Mouse (Mus musculus) monocyte, adult 59 days (primary cell): Measurements from ENCODE around the gene Atp2a3. TPM values are rescaled to one million over a fixed set of nuclear protein-coding genes. Genes with fewer than 3 reads are reported as not detected.

Source experiments
- total RNA-seq, 2 experiments: library from RNA; stranded (reverse); gene quantifications; one replicate each; pipeline ENCODE4 v1.2.4; 2023

Atp2a3 gene
- total RNA-seq, result 10 to 100 TPM; 90.0 to 95.4 TPM

GRCm38 (mm10) chr11:72961072-72961980, at the start of gene Atp2a3:
Atp2a3 (plus strand) TSS chr11:72961169.

GRCm38 (mm10) chr11:72998771-72999170, 37.8 kb downstream of the Atp2a3 start, which contains the start of gene P2rx1:
P2rx1 (plus strand) TSS chr11:72999103.

GRCm38 (mm10) chr11:73018471-73019146, 57.6 kb downstream of the Atp2a3 start, which contains the start of gene Camkk1:
Camkk1 (plus strand) TSS chr11:73019008.

Other genes starting within 250 kb of the Atp2a3 start
- 1 to 10 TPM; 7.1 to 8.7 TPM for gene Cyb5d2, start 165.0 kb upstream of the Atp2a3 start, total RNA-seq
- 10 to 100 TPM; 75.8 to 78.6 TPM for gene Zzef1, start 164.9 kb upstream of the Atp2a3 start, total RNA-seq
- 1 to 10 TPM; 3.9 to 4.3 TPM for gene P2rx1, start 37.9 kb downstream of the Atp2a3 start, total RNA-seq
- gene Camkk1, start 57.8 kb downstream of the Atp2a3 start, total RNA-seq, result 1 to 10 TPM; 1.2 to 2.8 TPM
- gene Ncbp3, start 86.6 kb downstream of the Atp2a3 start, total RNA-seq, result 10 to 100 TPM in 1 of 2 experiments, 1 to 10 TPM in 1; 9.9 to 13.7 TPM
- gene Itgae, start 129.4 kb downstream of the Atp2a3 start, total RNA-seq, result under 1 TPM; 0.97 TPM
- 1 to 10 TPM; 2.5 to 3.4 TPM for gene Haspin, start 177.1 kb downstream of the Atp2a3 start, total RNA-seq
- gene P2rx5, start 199.3 kb downstream of the Atp2a3 start, total RNA-seq, result under 1 TPM; 0.43 to 0.55 TPM
- gene Emc6, start 215.9 kb downstream of the Atp2a3 start, total RNA-seq, result 10 to 100 TPM; 40.3 to 46.2 TPM
- gene Tax1bp3, start 215.9 kb downstream of the Atp2a3 start, total RNA-seq, result 10 to 100 TPM; 37.6 to 42.0 TPM
- gene Ctns, start 237.9 kb downstream of the Atp2a3 start, total RNA-seq, result 10 to 100 TPM; 31.8 to 33.1 TPM
- gene Shpk, start 238.3 kb downstream of the Atp2a3 start, total RNA-seq, result 1 to 10 TPM; 2.5 to 3.8 TPM